ENCODE assay signal across 9 mouse cellular contexts in the genomic region with DNA sequence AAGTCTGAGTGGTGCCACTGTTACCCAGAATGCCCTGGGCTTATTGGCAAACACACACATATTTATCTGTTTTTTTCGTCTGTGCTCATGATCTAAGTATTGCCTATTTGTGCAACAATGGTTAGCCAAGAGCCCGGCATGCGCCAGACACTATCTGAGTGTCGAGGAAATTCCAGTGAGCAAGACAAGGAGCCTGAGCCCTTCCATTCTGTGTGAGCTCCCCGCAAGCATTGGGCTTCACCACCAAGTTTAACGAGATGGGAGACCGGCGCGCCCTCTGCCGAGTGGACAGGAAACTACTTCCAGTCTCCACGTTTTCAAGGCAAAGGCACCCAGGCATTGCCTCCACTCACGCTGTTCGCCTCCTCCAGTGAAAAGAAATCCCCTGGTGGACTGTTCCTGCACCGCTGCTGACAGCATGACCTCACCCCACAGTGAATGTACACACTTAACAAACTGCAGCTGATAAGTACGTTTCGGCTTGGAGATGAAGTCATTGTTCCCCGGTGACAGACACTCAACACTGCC. TPM values are rescaled to one million over a fixed set of nuclear protein-coding genes. Genes with fewer than 3 reads are reported as not detected.
A peak's percentile ranks its signal among the peaks of the same experiment; 100 is the strongest.
DNase-seq lines count a peak whose midpoint lies in the region; ATAC-seq and TF ChIP-seq lines count a peak whose summit lies in the region.
"Had no signal": no experiment of that assay in that cellular context is flagged by ENCODE, and none has a peak within 500 bp of the region (broad histone marks: within the 10 kb centered on the region; RNA-seq: fewer than 3 reads in every experiment).

No protein-coding gene starts in this region.

- TF ChIP-seq RAD21 in MEL (IDR thresholded peaks at IDR 0.05; ENCODE audit: low read depth, low read length), result peak; percentile 26

- TF ChIP-seq CTCF in MEL (IDR thresholded peaks at IDR 0.05 in 2 of 3, conservative IDR thresholded peaks at IDR 0.05 in 1 of 3; ENCODE audit: control insufficient read depth in 1 of 3, insufficient read depth in 1 of 3, low read depth in 2 of 3, low read length in 3 of 3, poor library complexity in 1 of 3, severe bottlenecking in 1 of 3), result peak; percentile 51 to 71 (median 59)
- peak; percentile 57 for TF ChIP-seq CTCF in gastrocnemius, adult 2 months (IDR thresholded peaks at IDR 0.05)

- H3K4me1 ChIP-seq in kidney, embryonic 15.5 days, result no peaks in the 10 kb centered on the region
- H3K4me1 ChIP-seq in MEL (ENCODE audit: control insufficient read depth in 1 of 2, insufficient read depth in 2 of 2, low read length in 2 of 2), result peaks cover 9 to 34% of the 10 kb centered on the region in 2 experiments
- no peaks in the 10 kb centered on the region for H3K4me1 ChIP-seq in neural tube, embryonic 15.5 days
- H3K4me1 ChIP-seq: hindbrain, embryonic 15.5 days had no signal

- WGBS in kidney, embryonic 15.5 days, result 83% methylated on average over 17 of the region's 17 CpGs
- WGBS in neural tube, embryonic 15.5 days, result 83% methylated on average over 17 of the region's 17 CpGs

- no peak for ATAC-seq in kidney, embryonic 15.5 days (replicated peaks; ENCODE audit: low FRiP score)
- peak; percentile 78 for ATAC-seq in inflammation-experienced regulatory T-cells, adult 6 months
- peak; percentile 61 for ATAC-seq in megakaryocyte, adult 5-6 weeks (ENCODE audit: poor library complexity, severe bottlenecking)
- no peak for ATAC-seq in neural tube, embryonic 15.5 days (ENCODE audit: low FRiP score)

- peak; percentile 29 for DNase-seq in kidney, adult 18-20 months
- peak; percentile 86 for DNase-seq in MEL (ENCODE audit: low read depth, low spot score)
- peak; percentile 66 for DNase-seq in gastrocnemius, adult 2 months
- DNase-seq in thymus, postnatal 4 days, result peak; percentile 78

- H3K79me2 ChIP-seq in MEL (ENCODE audit: control insufficient read depth, insufficient read depth, low read length, poor library complexity), result no peaks in the 10 kb centered on the region; the same call in 1 of the 2 replicates

- no peaks in the 10 kb centered on the region for H3K36me3 ChIP-seq in kidney, embryonic 15.5 days
- peaks cover 0 to 10% of the 10 kb centered on the region in 2 experiments; a peak in 2 of 4 replicates for H3K36me3 ChIP-seq in MEL (ENCODE audit: control insufficient read depth in 1 of 2, insufficient read depth in 2 of 2, low read length in 2 of 2)
- H3K36me3 ChIP-seq in neural tube, embryonic 15.5 days, result no peaks in the 10 kb centered on the region
- H3K36me3 ChIP-seq: hindbrain, embryonic 15.5 days had no signal

- H3K4me2 ChIP-seq in kidney, embryonic 15.5 days, result no peak overlapping the region
- H3K4me2 ChIP-seq in neural tube, embryonic 15.5 days, result no peak overlapping the region
- H3K4me2 ChIP-seq: hindbrain, embryonic 15.5 days had no signal

- TF ChIP-seq EP300 in MEL (IDR thresholded peaks at IDR 0.05; ENCODE audit: low read depth in 1 of 2, low read length in 2 of 2), result no peak

- TF ChIP-seq POLR2A in MEL (IDR thresholded peaks at IDR 0.05; ENCODE audit: control insufficient read depth in 1 of 2, insufficient read depth in 1 of 2, low read depth in 1 of 2, low read length in 2 of 2, poor library complexity in 1 of 2), result peak in 1 of 2 experiments; percentile 41; a peak in 1 of 4 replicates

- no peak overlapping the region for H3K4me3 ChIP-seq in kidney, embryonic 15.5 days (replicated peaks)
- H3K4me3 ChIP-seq in MEL (ENCODE audit: control insufficient read depth in 1 of 2, insufficient read depth in 1 of 2, low read depth in 2 of 2, low read length in 2 of 2), result peak overlapping the region; percentile 70 to 74
- peak overlapping the region; percentile 52 for H3K4me3 ChIP-seq in gastrocnemius, adult 2 months
- H3K4me3 ChIP-seq in neural tube, embryonic 15.5 days (replicated peaks), result no peak overlapping the region
- H3K4me3 ChIP-seq: hindbrain, embryonic 15.5 days had no signal

- no peaks in the 10 kb centered on the region for H3K27me3 ChIP-seq in kidney, embryonic 15.5 days
- H3K27me3 ChIP-seq in MEL (ENCODE audit: control insufficient read depth in 1 of 2, insufficient read depth in 2 of 2, low read length in 2 of 2), result no peaks in the 10 kb centered on the region
- H3K27me3 ChIP-seq in neural tube, embryonic 15.5 days (replicated peaks), result no peaks in the 10 kb centered on the region
- H3K27me3 ChIP-seq: hindbrain, embryonic 15.5 days had no signal

- intact Hi-C loops in gastrocnemius, adult 2 months (cut with DNase I), result no loop called here

- no peak overlapping the region for H3K27ac ChIP-seq in kidney, embryonic 15.5 days
- H3K27ac ChIP-seq in MEL (ENCODE audit: control insufficient read depth, low read depth, low read length), result peak overlapping the region; percentile 61
- peak overlapping the region; percentile 77; the same call in 1 of the 2 replicates for H3K27ac ChIP-seq in gastrocnemius, adult 2 months
- H3K27ac ChIP-seq in neural tube, embryonic 15.5 days (replicated peaks), result no peak overlapping the region
- H3K27ac ChIP-seq: hindbrain, embryonic 15.5 days had no signal

- no peaks in the 10 kb centered on the region for H3K9me3 ChIP-seq in kidney, embryonic 15.5 days (replicated peaks)
- no peaks in the 10 kb centered on the region for H3K9me3 ChIP-seq in MEL (replicated peaks; ENCODE audit: insufficient read depth, low read length)
- no peaks in the 10 kb centered on the region for H3K9me3 ChIP-seq in neural tube, embryonic 15.5 days (replicated peaks)
- H3K9me3 ChIP-seq: hindbrain, embryonic 15.5 days had no signal

- H3K9ac ChIP-seq in kidney, embryonic 15.5 days, result no peak overlapping the region
- H3K9ac ChIP-seq in MEL (ENCODE audit: control insufficient read depth, low read depth, low read length, poor library complexity, severe bottlenecking), result peak overlapping the region; percentile 71
- no peak overlapping the region for H3K9ac ChIP-seq in neural tube, embryonic 15.5 days (replicated peaks)
- H3K9ac ChIP-seq: hindbrain, embryonic 15.5 days had no signal

TF ChIP-seq in MEL, 35 proteins besides CTCF, POLR2A, EP300 and RAD21 (continues in another document):
- no peak for TF ChIP-seq GABPA (IDR thresholded peaks at IDR 0.05; ENCODE audit: low read depth, low read length)
- peak; percentile 65; the same call in 1 of the 2 replicates for TF ChIP-seq ZMIZ1 (IDR thresholded peaks at IDR 0.05; ENCODE audit: low read depth, low read length)
- TF ChIP-seq USF2 (IDR thresholded peaks at IDR 0.05; ENCODE audit: borderline replicate concordance in 1 of 2, insufficient read depth in 1 of 2, low read depth in 1 of 2, low read length in 2 of 2), result no peak
- no peak; the same call in 1 of the 2 replicates for TF ChIP-seq MAX (IDR thresholded peaks at IDR 0.05; ENCODE audit: low read length)
- no peak for TF ChIP-seq RCOR1 (IDR thresholded peaks at IDR 0.05; ENCODE audit: low read depth, low read length)
- TF ChIP-seq MYC (IDR thresholded peaks at IDR 0.05; ENCODE audit: low read depth, low read length), result 0 out of 2 replicates have a peak, but pooled peaks have one; percentile 27
- TF ChIP-seq MAFK (IDR thresholded peaks at IDR 0.05; ENCODE audit: borderline replicate concordance, low read depth, low read length), result no peak
- TF ChIP-seq NELFE (IDR thresholded peaks at IDR 0.05; ENCODE audit: low read depth, low read length), result peak; percentile 16; the same call in 1 of the 2 replicates
- TF ChIP-seq TAL1 (IDR thresholded peaks at IDR 0.05; ENCODE audit: low read length), result no peak
- no peak for TF ChIP-seq CHD1 (IDR thresholded peaks at IDR 0.05; ENCODE audit: low read depth, low read length)
- TF ChIP-seq ZNF384 (IDR thresholded peaks at IDR 0.05; ENCODE audit: low read depth, low read length), result no peak
- TF ChIP-seq GATA1 (IDR thresholded peaks at IDR 0.05; ENCODE audit: low read depth, low read length), result 0 out of 2 replicates have a peak, but pooled peaks have one; percentile 25
- peak; percentile 44 for TF ChIP-seq SMC3 (IDR thresholded peaks at IDR 0.05; ENCODE audit: low read depth, low read length)
- no peak for TF ChIP-seq ZC3H11A (IDR thresholded peaks at IDR 0.05; ENCODE audit: low read depth, low read length)
- no peak for TF ChIP-seq UBTF (IDR thresholded peaks at IDR 0.05; ENCODE audit: borderline replicate concordance, insufficient read depth, low read depth, low read length)

RNA-seq across cellular contexts. Expression of a gene that starts 39.0 kb away (rescaled TPM):
- 14.7 and 16.0 TPM in 2 replicates for polyA plus RNA-seq in kidney, embryonic 15.5 days (2015; fragmentation: Nextera tagmentation; extraction: Ambion mirVana)
- 5.1 and 6.2 TPM in 2 replicates for total RNA-seq in MEL (2012; rRNA removed)
- 1 to 10 TPM in 1 of 2 experiments, not detected in 1; 9.2 TPM for polyA plus RNA-seq in MEL (2012; ENCODE audit: insufficient read depth in 1 of 2, insufficient read length in 2 of 2, low read depth in 1 of 2, low replicate concordance in 2 of 2, missing spikeins in 1 of 2)
- 10 to 100 TPM; 11.4 to 11.8 TPM for total RNA-seq in gastrocnemius, adult 2 months (2021)
- 10 to 100 TPM; 10.7 to 32.2 (median 22.0) TPM for polyA plus RNA-seq in inflammation-experienced regulatory T-cells, adult 6 months (2017; shearing (Covaris generic))
- total RNA-seq in megakaryocyte, adult 5-6 weeks (2015), result 2.2 and 5.0 TPM in 2 replicates
- 2.8 and 3.7 TPM in 2 replicates for total RNA-seq in megakaryocyte, adult 5-6 weeks (2017)
- polyA plus RNA-seq in neural tube, embryonic 15.5 days (2015; fragmentation: Nextera tagmentation; extraction: Ambion mirVana), result 12.1 and 13.2 TPM in 2 replicates

RNA-seq across cellular contexts. Expression of a gene that starts 43.2 kb away (rescaled TPM):
- 36.5 and 37.0 TPM in 2 replicates for polyA plus RNA-seq in kidney, embryonic 15.5 days (2015; fragmentation: Nextera tagmentation; extraction: Ambion mirVana)
- total RNA-seq in MEL (2012; rRNA removed), result 18.0 and 18.3 TPM in 2 replicates
- 10 to 100 TPM in 1 of 2 experiments, not detected in 1; 27.1 TPM for polyA plus RNA-seq in MEL (2012; ENCODE audit: insufficient read depth in 1 of 2, insufficient read length in 2 of 2, low read depth in 1 of 2, low replicate concordance in 2 of 2, missing spikeins in 1 of 2)
- total RNA-seq in gastrocnemius, adult 2 months (2021), result 1 to 10 TPM; 5.7 to 7.8 TPM
- polyA plus RNA-seq in inflammation-experienced regulatory T-cells, adult 6 months (2017; shearing (Covaris generic)), result 1 to 10 TPM; 2.0 to 3.6 (median 3.0) TPM
- 27.8 and 31.6 TPM in 2 replicates for total RNA-seq in megakaryocyte, adult 5-6 weeks (2015)
- 40.3 and 40.4 TPM in 2 replicates for total RNA-seq in megakaryocyte, adult 5-6 weeks (2017)
- 29.3 and 31.3 TPM in 2 replicates for polyA plus RNA-seq in neural tube, embryonic 15.5 days (2015; fragmentation: Nextera tagmentation; extraction: Ambion mirVana)

RNA-seq across cellular contexts. Expression of a gene that starts 43.5 kb away (rescaled TPM):
- polyA plus RNA-seq in kidney, embryonic 15.5 days (2015; fragmentation: Nextera tagmentation; extraction: Ambion mirVana), result 137 and 154 TPM in 2 replicates
- 79.5 and 83.7 TPM in 2 replicates for total RNA-seq in MEL (2012; rRNA removed)
- polyA plus RNA-seq in MEL (2012; ENCODE audit: insufficient read depth in 1 of 2, insufficient read length in 2 of 2, low read depth in 1 of 2, low replicate concordance in 2 of 2, missing spikeins in 1 of 2), result 10 to 100 TPM in 1 of 2 experiments, not detected in 1; 56.7 TPM
- total RNA-seq in gastrocnemius, adult 2 months (2021), result 10 to 100 TPM; 35.7 to 44.7 TPM
- polyA plus RNA-seq in inflammation-experienced regulatory T-cells, adult 6 months (2017; shearing (Covaris generic)), result 10 to 100 TPM; 58.0 to 64.2 (median 58.9) TPM
- total RNA-seq in megakaryocyte, adult 5-6 weeks (2015), result 96.7 and 109 TPM in 2 replicates
- total RNA-seq in megakaryocyte, adult 5-6 weeks (2017), result 76.2 and 82.8 TPM in 2 replicates
- polyA plus RNA-seq in neural tube, embryonic 15.5 days (2015; fragmentation: Nextera tagmentation; extraction: Ambion mirVana), result 124 and 135 TPM in 2 replicates

Comparison
In these comparisons a context has a peak if more than half of its experiments do, and no peak if none do; other contexts are left out.
1. DNase-seq: peak in every context shown above with its lines; median percentile 86 in MEL; 78 in thymus, postnatal 4 days; 66 in gastrocnemius, adult 2 months; 29 in kidney, adult 18-20 months.
2. ATAC-seq: peak in inflammation-experienced regulatory T-cells, adult 6 months (single experiment) and megakaryocyte, adult 5-6 weeks (single experiment); none in kidney, embryonic 15.5 days (single experiment) and neural tube, embryonic 15.5 days (single experiment).
3. H3K27ac ChIP-seq: peak in MEL (single experiment) and gastrocnemius, adult 2 months (single experiment); none in kidney, embryonic 15.5 days (single experiment) and neural tube, embryonic 15.5 days (single experiment).
4. H3K4me3 ChIP-seq: peak in MEL (2 of 2) and gastrocnemius, adult 2 months (single experiment); none in kidney, embryonic 15.5 days (single experiment) and neural tube, embryonic 15.5 days (single experiment).